20 mouse cellular contexts compared by ENCODE assay signal in the genomic region with DNA sequence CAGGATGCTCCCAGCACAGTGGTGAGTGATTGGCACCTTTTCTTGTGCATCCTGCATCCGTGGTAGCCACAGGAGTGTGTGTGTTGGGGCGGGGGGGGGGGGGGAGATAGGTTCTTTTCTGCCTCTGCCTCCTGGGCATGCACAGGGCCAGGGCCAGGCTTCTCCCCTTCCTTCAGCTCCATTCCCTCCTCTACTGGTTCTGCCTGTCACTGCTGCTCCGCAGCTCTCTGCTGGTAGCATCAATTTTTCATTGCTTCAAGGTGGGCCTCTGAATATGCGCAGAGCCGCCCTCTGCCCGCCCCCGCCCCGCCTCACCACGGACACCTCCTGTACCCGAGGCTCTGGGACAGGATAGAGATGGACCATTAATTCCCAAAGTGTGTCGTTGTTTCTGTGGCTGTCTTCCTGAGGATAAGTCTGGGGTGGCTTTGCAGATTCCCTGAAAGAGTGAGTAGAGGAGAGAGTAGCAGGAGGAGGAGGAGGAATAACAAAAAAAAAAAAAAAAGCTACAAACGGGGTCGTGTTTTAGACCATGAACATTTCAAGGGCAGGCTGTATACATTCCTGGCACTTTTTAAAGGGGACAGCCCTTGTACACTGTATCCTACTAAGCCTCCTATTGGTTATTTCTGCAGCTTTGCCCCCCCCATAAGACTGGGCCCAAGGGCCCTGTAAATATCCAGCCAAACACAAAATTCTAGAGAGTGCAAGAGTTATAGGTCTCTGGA. TPM values are rescaled to one million over a fixed set of nuclear protein-coding genes. Genes with fewer than 3 reads are reported as not detected.
DNase-seq lines count a peak whose midpoint lies in the region; ATAC-seq lines count a peak whose summit lies in the region.
"Had no signal": no experiment of that assay in that cellular context is flagged by ENCODE, and none has a peak within 500 bp of the region (broad histone marks: within the 10 kb centered on the region; RNA-seq: fewer than 3 reads in every experiment).

No protein-coding gene starts in this region.

- H3K4me3 ChIP-seq in hindbrain, embryonic 15.5 days = no peak overlapping the region
- no peak overlapping the region for H3K4me3 ChIP-seq in hindbrain, embryonic 10.5 days
- H3K4me3 ChIP-seq in neural tube, embryonic 12.5 days = no peak overlapping the region
- H3K4me3 ChIP-seq in limb, embryonic 13.5 days = peak overlapping the region; percentile 4; the same call in 1 of the 2 replicates
- H3K4me3 ChIP-seq: forebrain, embryonic 10.5 days; gastrocnemius, adult 2 months; midbrain, embryonic 12.5 days; stomach, embryonic 15.5 days had no signal

- 51% methylated on average over 13 of the region's 13 CpGs for WGBS in hindbrain, embryonic 15.5 days
- 51% methylated on average over 13 of the region's 13 CpGs for WGBS in hindbrain, embryonic 10.5 days
- 48% methylated on average over 13 of the region's 13 CpGs for WGBS in neural tube, embryonic 12.5 days
- 23% methylated on average over 13 of the region's 13 CpGs for WGBS in limb, embryonic 13.5 days

- no peaks in the 10 kb centered on the region for H3K36me3 ChIP-seq in hindbrain, embryonic 15.5 days
- H3K36me3 ChIP-seq in hindbrain, embryonic 10.5 days = no peaks in the 10 kb centered on the region
- H3K36me3 ChIP-seq in neural tube, embryonic 12.5 days = no peaks in the 10 kb centered on the region
- H3K36me3 ChIP-seq in limb, embryonic 13.5 days = no peaks in the 10 kb centered on the region
- H3K36me3 ChIP-seq: forebrain, embryonic 10.5 days; G1E; midbrain, embryonic 12.5 days; stomach, embryonic 15.5 days had no signal

- H3K4me1 ChIP-seq in hindbrain, embryonic 15.5 days (replicated peaks) = no peaks in the 10 kb centered on the region
- H3K4me1 ChIP-seq in hindbrain, embryonic 10.5 days (replicated peaks) = no peaks in the 10 kb centered on the region
- peaks cover 4% of the 10 kb centered on the region; the same call in 1 of the 2 replicates for H3K4me1 ChIP-seq in neural tube, embryonic 12.5 days
- H3K4me1 ChIP-seq in limb, embryonic 13.5 days = peaks cover 23% of the 10 kb centered on the region
- H3K4me1 ChIP-seq: forebrain, embryonic 10.5 days; midbrain, embryonic 12.5 days had no signal

- no peak overlapping the region for H3K27ac ChIP-seq in hindbrain, embryonic 15.5 days (replicated peaks)
- no peak overlapping the region for H3K27ac ChIP-seq in hindbrain, embryonic 10.5 days
- no peak overlapping the region for H3K27ac ChIP-seq in neural tube, embryonic 12.5 days
- peak overlapping the region; percentile 3; the same call in 1 of the 2 replicates for H3K27ac ChIP-seq in limb, embryonic 13.5 days
- H3K27ac ChIP-seq: forebrain, embryonic 10.5 days; gastrocnemius, adult 2 months; midbrain, embryonic 12.5 days; stomach, embryonic 15.5 days had no signal

- H3K9ac ChIP-seq in hindbrain, embryonic 15.5 days = no peak overlapping the region
- no peak overlapping the region for H3K9ac ChIP-seq in neural tube, embryonic 12.5 days
- H3K9ac ChIP-seq in limb, embryonic 13.5 days = no peak overlapping the region
- H3K9ac ChIP-seq: midbrain, embryonic 12.5 days; stomach, embryonic 15.5 days had no signal

- DNase-seq in hindbrain, embryonic 10.5 days (ENCODE audit: low spot score) = no peak
- DNase-seq in neural tube, embryonic 10.5 days (ENCODE audit: extremely low spot score, low spot score) = no peak
- DNase-seq in left cerebral cortex, adult 18-20 months (ENCODE audit: low spot score in 2 of 2) = no peak
- DNase-seq: cerebellum, adult 9-10 months; gastrocnemius, adult 2 months; heart, adult 18-20 months; kidney, postnatal 10 days; layer of hippocampus, adult 9-11 months; lung, adult 2 months; lung, postnatal 4 days; right cerebral cortex, postnatal 14 days had no signal

- peak; percentile 66; the same call in 1 of the 2 replicates for ATAC-seq in hindbrain, embryonic 15.5 days (ENCODE audit: low FRiP score, low read depth)
- no peak for ATAC-seq in neural tube, embryonic 12.5 days (ENCODE audit: low FRiP score, low read depth)
- peak; percentile 93 for ATAC-seq in limb, embryonic 13.5 days (ENCODE audit: low FRiP score, low read depth)
- no peak for ATAC-seq in inflammation-experienced regulatory T-cells, adult 6 months

- no peak overlapping the region for H3K4me2 ChIP-seq in hindbrain, embryonic 15.5 days
- H3K4me2 ChIP-seq in neural tube, embryonic 12.5 days (replicated peaks) = peak overlapping the region; percentile 28; the same call in 1 of the 2 replicates
- peak overlapping the region; percentile 52 for H3K4me2 ChIP-seq in limb, embryonic 13.5 days (replicated peaks)
- H3K4me2 ChIP-seq: liver, embryonic 11.5 days; midbrain, embryonic 12.5 days; stomach, embryonic 15.5 days had no signal

- H3K27me3 ChIP-seq in hindbrain, embryonic 15.5 days = no peaks in the 10 kb centered on the region
- H3K27me3 ChIP-seq in hindbrain, embryonic 10.5 days (ENCODE audit: insufficient read depth, poor library complexity, severe bottlenecking) = no peaks in the 10 kb centered on the region
- H3K27me3 ChIP-seq in neural tube, embryonic 12.5 days (replicated peaks) = no peaks in the 10 kb centered on the region
- no peaks in the 10 kb centered on the region for H3K27me3 ChIP-seq in limb, embryonic 13.5 days
- H3K27me3 ChIP-seq: midbrain, embryonic 12.5 days; stomach, embryonic 15.5 days had no signal

- H3K9me3 ChIP-seq in hindbrain, embryonic 15.5 days = no peaks in the 10 kb centered on the region
- H3K9me3 ChIP-seq in hindbrain, embryonic 10.5 days = no peaks in the 10 kb centered on the region
- no peaks in the 10 kb centered on the region for H3K9me3 ChIP-seq in neural tube, embryonic 12.5 days
- H3K9me3 ChIP-seq in limb, embryonic 13.5 days = no peaks in the 10 kb centered on the region
- H3K9me3 ChIP-seq: forebrain, embryonic 10.5 days; G1E; midbrain, embryonic 12.5 days; stomach, embryonic 15.5 days had no signal

RNA-seq across cellular contexts. Expression of gene Sub1, which starts 21.1 kb away (rescaled TPM):
- 489 and 545 TPM in 2 replicates for polyA plus RNA-seq in hindbrain, embryonic 15.5 days (2015; fragmentation: Nextera tagmentation; extraction: Ambion mirVana)
- 697 and 720 TPM in 2 replicates for polyA plus RNA-seq in hindbrain, embryonic 10.5 days (2016; fragmentation: Nextera tagmentation; extraction: Ambion mirVana)
- polyA plus RNA-seq in neural tube, embryonic 12.5 days (2016; fragmentation: Nextera tagmentation; extraction: Ambion mirVana) = 680 and 689 TPM in 2 replicates
- 859 and 861 TPM in 2 replicates for polyA plus RNA-seq in limb, embryonic 13.5 days (2015; fragmentation: Nextera tagmentation; extraction: Ambion mirVana)
- 1,000 to 10,000 TPM in 1 of 3 experiments, 100 to 1,000 TPM in 2; 740 to 1,497 (median 768) TPM for polyA plus RNA-seq in inflammation-experienced regulatory T-cells, adult 6 months (2017; shearing (Covaris generic))
- total RNA-seq in left cerebral cortex, adult 18-20 months (2021) = 100 to 1,000 TPM; 299 to 323 TPM

Comparison
In these comparisons a context has a peak if more than half of its experiments do, and no peak if none do; other contexts are left out.
1. ATAC-seq: peak in hindbrain, embryonic 15.5 days (single experiment) and limb, embryonic 13.5 days (single experiment); none in neural tube, embryonic 12.5 days (single experiment) and inflammation-experienced regulatory T-cells, adult 6 months (single experiment).